Mouse (Mus musculus) olfactory bulb, adult 2 months (tissue): ENCODE measurements around the gene Nol9.

Experiments used
- CTCF ChIP-seq: fragments of 200-500 bp; IDR thresholded peaks from 2 replicates; pipeline ENCODE4 v1.5.1; 2012; ENCODE audit warnings: low read depth, mild to moderate bottlenecking, low read length, moderate library complexity; ENCODE audit not compliant: insufficient read depth
- POLR2A ChIP-seq: fragments of 200-500 bp; IDR thresholded peaks from 2 replicates; pipeline ENCODE4 v1.6.1; 2012; ENCODE audit warnings: mild to moderate bottlenecking, low read depth, low read length, moderate library complexity; ENCODE audit not compliant: insufficient read depth

DNA sequence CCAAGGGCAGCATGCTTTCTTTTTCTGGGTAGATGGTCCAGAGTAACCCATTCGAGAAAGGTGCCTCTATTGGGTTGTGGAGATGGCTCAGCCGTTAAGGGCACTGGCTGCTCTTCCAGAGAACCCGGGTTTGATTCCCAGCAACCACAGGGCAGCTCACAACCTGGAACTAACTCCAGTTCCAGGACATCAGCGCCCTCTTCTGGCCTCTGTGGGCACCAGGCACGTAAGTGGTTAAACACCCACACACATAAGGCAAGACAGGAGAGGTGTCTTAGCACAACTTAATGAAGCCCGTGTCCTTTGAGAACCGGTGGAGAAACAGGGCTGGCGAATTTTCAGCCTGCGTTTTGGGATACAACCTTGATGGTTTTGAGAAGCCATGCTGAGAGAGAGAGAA, 35.4 kb downstream of the Nol9 start:
- no peak for TF ChIP-seq POLR2A
- no peak for TF ChIP-seq CTCF
